Mouse (Mus musculus) stomach, postnatal 0 days (tissue): ENCODE results near the gene Pdcd6.

ENCODE experiments used
- CTCF ChIP-seq: IDR thresholded peaks from 2 replicates; pipeline ENCODE4 v1.5.1; 2016; ENCODE audit warnings: antibody characterized with exemption, low read depth, mild to moderate bottlenecking, moderate library complexity
- EP300 ChIP-seq: optimal IDR thresholded peaks from 2 replicates; pipeline ENCODE3; 2016; ENCODE audit warnings: antibody characterized with exemption

- no peak for TF ChIP-seq CTCF
- no peak for TF ChIP-seq EP300
These were observed at the start of gene Pdcd6 for GRCm38 (mm10) chr13:74317170-74317849.
